Mouse (Mus musculus) 416B (cell line): ENCODE measurements around the gene Hddc3.
A peak's percentile ranks its signal among the peaks of the same experiment; 100 is the strongest.

Experiments
- DNase-seq: peaks from one replicate; pipeline ENCODE4 v3.0.0; 2011; ENCODE audit warnings: low read depth

Hddc3 gene

DNA sequence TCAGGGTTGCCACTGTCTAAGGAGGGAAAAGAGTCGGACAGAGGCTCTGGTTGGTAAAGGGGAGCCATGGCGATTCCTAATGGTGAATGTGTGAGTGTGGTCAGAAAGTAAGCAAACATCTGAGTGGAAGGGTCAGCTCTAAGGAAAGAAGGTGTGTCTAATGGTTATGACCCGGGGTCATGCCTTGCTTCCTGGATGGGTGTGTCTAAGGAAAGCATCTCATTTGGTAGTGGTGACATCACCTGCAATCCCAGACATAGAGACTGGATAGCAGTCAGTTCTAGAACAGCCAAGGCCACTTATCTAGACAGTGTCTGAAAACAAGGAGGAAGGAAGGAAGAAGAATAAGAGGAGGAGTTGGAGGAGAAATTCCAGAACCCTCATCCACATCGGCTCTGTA is 8.1 kb upstream of the Hddc3 start:
- DNase-seq: no peak

DNA sequence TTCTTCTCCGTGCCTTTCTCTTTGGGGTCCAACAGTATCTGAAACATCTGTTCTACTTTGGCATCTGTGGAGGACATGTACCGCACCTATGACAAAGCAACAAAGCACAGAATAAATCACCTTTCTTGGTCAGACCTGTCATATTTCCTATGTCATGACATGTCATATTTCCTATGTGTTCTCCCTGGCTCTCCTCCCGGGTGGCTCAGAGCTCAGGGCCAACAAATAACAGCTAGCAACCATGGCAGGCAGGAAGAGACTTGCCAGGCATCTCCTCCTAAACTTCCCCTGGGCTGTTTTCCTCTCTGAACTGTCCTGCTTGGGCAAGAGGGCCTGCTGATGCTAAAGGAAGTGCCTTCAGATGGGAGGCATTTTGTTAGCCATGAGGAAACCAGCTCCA is 6.0 kb upstream of the Hddc3 start:
- DNase-seq: no peak

DNA sequence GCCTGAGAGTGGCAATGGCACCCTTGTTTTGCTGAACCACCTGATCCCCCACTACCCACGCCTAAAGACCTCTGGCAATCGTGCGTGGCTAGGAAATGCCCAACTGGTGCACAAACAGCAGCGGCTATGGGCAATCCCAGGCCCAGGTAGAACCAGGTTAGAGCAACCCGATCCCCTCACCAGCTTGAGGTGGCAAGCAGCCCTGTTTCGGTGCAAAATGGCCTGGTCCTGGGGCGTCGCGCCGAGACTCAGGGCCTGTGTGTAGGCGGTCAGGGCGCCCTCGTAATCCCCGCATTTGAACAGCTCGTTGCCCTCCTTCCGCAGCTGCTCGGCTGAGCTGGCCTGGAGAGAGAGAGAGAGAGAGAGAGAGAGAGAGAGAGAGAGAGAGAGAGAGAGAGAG is 3.5 kb upstream of the Hddc3 start:
- DNase-seq: peak; percentile 33

DNA sequence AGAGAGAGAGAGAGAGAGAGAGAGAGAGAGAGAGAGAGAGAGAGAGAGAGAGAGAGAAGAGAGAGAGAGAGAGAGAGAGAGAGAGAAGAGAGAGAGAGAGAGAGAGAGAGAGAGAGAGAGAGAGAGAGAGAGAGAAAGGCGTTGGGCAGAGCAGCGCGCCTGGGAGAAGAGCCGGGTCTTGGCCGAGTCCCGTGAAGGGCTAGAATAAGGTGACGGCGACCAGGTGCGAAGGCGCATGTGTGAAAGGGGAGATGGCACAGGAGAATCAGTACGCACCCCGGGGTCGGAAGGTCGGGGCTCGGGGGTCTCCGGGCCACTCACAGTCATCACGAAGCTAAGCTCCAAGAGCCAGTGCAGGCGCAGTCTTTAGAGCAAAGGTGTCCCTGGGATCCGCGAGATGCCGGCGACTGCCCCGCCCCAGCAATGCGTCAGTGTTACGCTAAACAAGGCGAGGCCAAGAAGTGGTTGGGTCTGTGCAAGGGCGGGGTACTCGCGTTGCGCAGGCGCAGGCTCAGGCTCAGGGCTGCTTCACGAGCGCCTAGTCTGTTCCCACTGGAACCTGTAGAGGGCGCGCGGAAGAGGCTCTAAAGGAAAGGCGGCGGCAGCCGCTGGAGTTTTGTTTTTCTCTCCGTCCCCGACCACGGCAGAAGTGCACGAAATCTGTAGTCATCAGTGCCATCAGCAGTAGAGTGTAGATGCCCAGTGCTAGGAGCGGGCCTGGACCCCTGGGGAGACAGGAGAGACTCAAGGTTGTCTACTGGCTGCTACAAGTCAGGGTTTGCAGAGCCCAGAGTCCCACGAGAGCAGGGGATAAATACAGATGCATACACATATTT is 2.9 kb upstream of the Hddc3 start:
- peak; percentile 98 for DNase-seq

DNA sequence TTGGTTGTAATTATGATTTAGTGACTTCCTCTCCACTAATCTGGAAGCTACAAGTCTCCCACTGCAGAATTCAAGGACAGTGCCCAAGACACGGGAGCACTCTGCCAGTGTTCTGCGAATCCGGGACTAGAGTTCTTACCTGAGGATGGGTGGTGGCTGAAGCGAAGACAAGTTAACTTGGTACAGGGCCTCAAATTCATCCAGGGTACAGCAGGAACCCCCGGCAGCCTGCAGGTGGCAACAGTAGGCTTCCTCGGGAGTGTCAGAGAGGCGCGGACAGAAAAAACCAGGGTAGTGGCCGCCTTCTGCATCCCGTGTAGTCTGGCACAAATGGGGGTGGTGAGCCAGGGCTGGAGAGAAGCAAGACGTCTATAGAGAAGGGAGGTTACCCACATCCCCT is 2.1 kb upstream of the Hddc3 start, which contains the start of gene Unc45a:
Gene Unc45a, minus strand, starts transcription at position 213 of the 400 bp plus-strand sequence.
- DNase-seq: peak; percentile 88

DNA sequence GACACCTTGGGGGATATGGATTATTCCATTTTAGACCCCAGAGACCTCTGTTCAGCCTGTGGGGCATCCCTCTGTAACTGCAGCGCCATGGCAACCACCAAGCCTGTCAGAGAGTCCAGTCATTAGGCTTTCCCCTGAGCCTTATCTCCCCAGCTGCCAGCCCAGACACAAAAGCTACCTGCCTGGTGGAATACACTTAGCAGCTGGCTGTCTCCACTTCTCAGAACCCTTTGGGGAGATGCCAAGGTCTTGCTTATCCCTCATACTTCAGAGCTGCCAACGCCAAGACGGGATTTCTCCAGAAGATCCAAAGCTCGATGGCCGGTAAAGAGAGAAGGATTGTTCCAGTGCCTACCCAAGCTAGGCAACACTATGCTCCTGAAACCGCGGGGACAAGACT is 1.1 kb upstream of the Hddc3 start:
- DNase-seq: no peak

DNA sequence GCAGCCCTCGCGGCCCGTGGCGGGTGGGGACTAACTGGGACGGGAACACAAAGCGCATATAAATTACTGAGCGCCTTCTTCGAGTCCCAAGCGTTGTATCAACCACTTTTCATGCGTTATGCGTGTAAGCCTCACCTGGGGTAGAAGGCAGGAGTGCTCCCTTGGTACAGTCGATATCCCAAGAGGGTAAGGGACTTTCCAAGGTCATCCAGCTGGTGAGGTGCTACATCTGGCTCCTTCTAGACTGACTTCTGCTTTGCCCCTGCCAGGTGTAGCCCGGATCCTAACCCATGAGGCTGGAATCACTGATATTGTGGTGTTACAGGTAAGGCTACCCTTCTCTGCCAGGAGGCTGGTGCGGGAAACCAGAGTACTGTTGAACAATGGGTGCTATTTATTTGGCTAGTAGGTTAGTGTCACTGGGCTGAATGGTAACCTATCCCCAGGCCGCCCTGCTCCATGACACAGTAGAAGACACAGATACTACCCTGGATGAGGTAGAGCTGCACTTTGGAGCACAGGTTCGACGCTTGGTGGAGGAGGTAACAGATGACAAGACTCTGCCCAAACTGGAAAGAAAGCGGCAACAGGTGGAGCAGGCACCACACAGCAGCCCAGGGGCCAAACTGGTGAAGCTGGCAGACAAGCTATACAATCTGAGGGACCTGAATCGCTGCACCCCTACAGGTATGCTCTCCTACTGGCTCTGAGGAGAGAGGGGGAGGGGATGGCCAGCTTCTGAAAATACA is 540 bp downstream of the Hddc3 start:
- no peak for DNase-seq

DNA sequence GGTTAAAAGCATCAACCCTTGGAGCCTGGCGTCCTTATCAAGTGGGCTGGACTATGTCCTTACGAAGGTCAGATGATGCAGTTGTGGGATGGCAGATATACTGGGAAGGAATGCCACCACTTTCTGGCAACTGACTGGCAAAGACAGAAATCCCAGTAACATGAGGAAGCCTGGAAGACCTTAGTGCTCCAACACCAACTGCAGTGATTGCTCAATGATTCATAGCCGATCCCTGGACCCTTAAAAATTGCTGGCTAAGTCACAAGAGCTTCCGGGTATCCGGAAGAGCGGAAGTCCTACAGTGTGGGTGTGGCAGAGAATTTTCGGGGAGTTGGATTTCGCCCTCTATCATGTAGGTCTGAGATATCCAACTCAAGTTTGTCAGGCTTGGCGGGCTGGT is 3.3 kb downstream of the Hddc3 start:
- DNase-seq: no peak

DNA sequence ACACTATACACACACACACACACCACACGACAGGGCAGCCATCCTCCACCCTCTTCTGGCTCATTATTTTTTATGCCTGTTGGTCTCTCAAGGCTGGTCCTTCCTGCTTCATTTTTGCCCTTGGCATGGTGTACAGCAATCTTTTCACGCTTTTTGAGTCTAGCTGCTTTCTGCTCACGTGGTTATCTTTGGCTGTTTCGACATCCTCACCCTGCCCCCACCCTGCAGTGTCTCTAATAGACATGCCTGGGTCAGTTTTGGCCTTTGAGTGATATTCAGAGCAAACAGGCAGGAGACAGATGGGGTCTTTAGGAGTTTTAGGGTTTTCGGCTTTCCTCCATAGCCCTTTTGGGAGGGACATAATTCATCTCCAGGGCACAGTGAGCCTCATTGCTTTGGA is 3.9 kb downstream of the Hddc3 start:
- DNase-seq: peak; percentile 34

DNA sequence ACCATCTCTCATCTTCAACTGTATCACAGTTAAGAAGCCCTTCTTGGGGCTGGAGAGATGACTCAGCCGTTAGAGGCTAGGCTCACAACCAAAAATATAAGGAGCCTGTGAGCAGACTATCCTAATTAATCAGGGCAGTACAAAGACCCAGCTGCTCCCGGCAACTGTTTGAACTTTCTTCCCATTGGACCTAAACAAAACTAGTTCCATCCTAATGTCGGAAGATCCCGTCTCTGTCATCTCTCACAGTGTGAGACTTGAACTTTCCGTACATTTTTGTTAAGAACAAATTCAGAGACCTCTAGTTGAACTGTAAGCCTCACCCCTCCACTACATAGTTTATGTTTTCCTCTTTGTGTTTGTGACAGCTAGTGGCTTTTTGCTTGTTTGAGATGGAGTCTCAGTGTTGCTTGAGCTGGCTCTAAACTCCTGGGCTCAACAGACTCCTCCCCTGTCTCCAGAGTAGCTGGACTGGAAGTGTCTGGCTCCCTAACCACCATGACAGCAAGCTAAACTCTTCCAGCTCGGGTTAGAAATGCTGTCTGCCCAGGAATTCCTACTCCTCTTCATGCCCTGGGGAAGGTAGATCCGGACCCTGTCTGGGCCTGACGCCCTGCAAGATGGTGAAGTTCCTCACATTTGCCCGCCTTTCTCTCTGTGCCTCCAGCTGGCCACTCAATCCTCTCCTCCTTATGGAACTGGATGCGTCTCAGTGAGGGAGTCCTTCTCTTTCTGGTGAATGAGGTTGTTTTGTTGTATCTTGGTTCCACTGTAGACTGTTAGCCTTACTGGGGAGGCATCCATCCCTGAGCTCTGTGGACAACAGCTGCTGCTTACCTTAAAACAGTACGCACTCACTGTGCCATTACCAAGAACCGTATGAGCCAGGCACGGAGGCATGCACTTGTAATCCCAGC is 5.0 kb downstream of the Hddc3 start:
- DNase-seq: no peak

DNA sequence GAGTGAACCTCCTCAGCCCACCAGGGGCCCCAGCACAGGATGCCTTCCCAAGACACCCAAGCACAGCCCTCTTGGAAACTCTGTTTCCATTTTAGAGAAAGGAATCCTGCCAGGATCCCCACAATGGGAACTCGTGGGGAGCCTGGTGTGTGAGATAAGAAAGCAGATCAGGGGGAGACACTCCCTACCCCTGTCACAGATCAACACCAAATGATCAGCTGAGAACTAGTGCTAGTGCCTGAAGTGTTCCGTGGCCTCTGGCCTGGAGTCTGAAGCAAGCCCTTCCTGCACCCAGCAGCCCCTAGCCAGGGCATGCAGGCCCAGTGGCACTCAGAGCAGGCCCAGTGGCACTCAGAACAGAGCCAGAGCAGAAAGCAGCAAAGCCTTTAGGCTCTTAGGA is 7.9 kb downstream of the Hddc3 start:
- DNase-seq: no peak

DNA sequence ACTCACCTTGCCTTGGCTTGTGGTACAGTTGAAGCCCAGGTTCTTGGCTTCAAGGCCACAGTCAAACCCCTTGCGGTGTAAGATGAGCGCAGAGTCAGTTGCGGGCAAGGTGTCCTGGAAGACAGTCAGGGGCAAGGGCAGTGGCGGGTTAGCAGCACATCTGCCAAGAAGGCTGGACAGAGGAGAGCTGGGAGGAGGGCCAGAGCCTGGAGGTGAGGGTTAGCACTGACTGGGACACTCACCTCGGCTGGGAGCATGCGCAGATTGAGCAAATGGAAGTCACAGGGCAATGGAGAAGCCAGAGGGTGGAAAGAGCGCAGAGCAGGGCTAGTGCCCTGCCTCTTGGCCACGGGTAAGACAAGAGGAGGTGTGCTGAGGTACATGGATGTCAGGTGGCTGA is 10.0 kb downstream of the Hddc3 start:
- DNase-seq: no peak

DNA sequence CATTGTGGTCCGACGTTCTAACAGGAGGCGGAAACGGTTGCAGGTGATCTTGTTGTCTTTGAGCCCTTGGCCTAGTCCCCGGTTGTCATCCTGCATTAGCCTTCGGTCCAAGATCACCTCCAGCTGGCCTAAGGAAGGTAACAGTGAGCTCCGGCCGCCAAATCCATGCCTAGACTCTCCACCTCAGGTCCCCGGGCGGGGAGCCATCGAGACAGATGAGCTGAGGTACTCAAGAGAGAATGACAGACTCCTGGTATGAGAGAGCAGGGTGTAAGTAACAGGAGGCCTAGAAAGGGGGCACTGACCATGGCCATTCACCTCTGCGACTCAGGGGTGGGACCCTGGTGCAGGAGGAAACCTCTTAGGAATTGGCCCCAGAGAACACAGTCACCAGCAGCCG is 13.4 kb downstream of the Hddc3 start:
- no peak for DNase-seq

DNA sequence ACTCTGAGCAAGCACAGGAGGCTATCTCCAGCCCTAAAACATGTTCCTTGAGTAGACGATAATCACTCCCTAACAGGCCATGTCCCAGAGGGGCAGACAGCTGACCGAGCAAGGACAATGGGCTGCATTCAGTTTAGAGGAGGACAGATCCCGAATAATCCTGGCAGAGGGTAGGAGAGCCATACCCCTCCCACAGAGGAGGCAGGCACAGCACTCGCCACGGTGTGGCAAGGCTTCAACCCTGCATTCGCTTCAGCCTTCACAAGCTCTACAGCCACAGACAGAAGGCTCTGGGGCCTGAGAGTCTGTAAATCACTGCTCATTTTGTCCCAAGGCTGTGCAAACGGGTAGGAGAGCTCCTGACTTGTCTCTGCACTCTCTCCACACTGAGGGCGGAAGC is 14.3 kb downstream of the Hddc3 start:
- no peak for DNase-seq

DNA sequence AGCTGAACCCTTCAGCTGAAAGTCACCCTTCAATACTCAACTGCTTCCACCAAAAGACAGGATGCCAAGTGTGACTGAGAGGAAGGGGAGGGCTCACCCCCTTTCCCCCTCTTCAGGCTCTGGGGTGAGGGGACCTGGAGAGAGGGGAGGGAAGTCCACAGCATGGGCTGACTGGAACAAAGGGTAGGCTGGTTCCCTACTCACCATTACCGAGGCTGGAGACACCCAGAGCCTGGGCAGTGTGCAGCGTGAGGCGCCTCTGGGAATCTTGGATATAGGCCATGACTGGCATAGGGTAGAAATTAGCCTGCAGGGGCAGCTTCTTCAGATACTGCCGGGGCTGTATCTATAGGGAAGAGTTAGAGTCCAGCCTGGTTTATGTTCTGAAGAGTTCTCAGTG is 15.1 kb downstream of the Hddc3 start:
- DNase-seq: no peak

DNA sequence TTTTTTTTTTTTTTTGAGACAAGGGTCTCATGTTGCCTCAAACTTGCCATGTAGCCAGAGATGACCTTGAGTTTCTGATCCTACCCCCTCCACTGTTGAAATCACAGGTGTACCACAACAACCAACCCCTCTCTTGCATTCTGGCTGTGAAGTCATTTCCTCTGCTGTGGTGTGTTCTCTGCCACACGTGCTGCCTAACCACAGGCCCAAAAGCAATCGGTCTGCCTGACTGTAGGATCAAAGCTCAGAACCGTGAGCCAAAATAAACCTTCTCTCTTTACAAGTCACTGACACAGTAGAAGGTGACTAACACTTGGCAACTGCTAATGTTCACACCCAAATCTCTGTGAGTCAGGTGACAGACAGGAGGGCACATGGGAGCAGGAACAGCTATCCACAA is 17.5 kb downstream of the Hddc3 start:
- peak; percentile 77 for DNase-seq

DNA sequence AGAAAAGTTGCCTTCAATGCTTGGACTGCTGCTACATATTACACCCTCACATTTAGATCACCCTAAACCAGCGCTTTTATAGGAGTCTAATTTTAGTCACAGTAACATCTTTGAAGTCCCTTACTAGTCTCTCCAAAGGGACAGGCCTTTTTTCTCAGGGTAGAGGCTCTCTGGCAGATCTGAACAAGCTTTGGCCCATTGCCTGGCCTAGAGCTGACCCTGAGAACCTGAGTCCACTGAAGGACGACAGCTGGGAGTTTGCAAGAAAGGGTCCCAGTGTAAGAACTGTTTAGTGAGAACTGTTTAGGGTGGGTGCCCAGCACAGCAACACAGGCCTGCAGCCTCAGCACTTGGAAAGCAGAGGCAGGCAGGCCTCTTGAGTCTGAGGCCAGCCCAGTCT is 22.9 kb downstream of the Hddc3 start:
- no peak for DNase-seq

DNA sequence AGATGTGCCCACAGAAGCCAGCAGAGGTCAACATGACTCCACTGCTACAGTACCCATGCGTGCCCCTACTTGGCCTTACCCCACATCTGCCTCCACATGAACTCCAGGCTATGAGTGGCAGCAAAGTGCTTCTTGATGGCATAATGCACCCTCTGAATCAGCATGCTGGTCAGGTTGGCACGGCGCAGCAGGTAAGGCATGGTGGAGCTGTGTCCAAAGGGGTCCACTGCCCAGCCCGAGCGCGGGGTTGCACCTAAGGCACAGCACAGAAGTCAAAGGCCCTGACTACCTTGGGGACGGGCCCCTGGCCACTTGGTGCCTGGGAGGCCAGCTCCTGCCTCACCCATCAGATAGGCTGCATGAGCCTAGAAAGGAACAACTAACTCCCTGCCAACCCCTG is 24.3 kb downstream of the Hddc3 start:
- DNase-seq: no peak

DNA sequence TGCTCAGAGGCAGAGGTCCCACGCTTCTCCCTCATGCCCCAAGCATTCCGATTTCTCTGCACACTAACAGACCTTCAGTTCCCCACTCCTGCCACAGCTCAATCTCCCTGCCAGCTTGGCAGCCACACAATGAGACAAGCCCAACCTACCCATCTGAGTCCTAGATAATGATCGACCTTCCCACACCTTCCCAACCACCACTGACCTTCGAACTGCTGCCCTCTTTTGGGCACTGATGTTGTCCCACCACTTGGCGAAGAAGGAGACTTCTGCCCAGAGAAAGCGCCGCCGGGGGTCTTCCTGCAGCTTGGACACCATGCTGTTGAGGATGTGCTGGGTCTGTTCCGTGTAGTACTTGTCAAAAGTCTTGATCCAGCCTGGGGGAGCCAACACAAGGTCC is 25.1 kb downstream of the Hddc3 start:
- no peak for DNase-seq

DNA sequence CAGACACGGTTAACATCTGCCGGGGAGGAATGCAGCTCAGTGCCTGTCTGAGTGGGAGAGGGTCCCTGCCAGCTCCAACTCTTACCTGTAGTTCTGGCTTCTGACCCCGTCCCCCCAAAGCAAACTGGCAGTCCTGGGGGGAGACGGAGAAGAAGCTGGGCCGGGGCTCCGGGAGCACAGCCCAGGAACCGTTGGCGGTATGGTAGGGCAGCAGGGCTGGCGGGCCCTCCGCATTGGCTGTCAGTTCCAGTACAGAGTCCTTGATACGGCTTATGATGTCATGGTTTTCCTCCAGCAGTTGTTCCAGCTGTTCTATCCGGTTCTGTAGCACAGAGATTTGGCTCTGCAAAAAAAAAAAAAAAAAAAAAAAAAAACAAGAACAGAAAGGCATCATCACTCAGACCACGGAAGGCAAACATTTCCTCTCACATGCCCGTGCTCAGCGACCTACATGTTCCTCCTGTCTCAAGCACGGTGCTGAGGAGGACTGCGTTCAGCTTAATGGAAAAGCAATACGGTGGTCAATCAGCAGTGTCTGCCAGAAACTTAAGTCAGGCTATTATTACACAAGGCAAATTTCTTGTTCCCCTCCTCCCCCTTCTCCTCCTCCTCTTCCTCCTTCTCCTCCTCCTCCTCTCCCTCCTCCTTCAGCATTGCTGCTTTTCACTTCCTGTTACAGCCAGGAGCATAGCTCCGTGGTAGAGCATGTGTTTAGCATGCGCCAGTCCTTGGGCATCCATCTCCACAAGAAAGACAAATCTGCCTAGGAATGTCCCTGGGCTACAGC is 25.9 kb downstream of the Hddc3 start:
- DNase-seq: peak; percentile 83

DNA sequence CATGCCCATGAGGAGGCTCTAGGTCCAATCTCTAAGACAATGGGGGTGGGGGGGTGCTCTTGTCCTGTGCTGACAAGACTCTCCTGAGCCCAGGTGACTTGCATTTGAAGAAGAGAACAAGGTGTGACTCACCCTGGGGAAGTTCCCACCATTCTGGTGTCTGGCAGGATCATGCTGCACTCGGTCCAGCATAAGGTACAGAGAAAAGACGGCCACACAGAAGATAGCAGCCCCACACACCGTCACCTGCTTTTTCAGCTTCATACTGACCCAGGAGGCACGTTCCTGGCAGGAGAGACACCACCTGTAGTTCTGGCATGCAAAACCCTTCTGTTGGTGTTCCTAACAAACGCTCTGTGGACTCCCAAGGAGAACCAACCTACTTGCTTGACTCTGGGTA is 26.6 kb downstream of the Hddc3 start:
- no peak for DNase-seq

DNA sequence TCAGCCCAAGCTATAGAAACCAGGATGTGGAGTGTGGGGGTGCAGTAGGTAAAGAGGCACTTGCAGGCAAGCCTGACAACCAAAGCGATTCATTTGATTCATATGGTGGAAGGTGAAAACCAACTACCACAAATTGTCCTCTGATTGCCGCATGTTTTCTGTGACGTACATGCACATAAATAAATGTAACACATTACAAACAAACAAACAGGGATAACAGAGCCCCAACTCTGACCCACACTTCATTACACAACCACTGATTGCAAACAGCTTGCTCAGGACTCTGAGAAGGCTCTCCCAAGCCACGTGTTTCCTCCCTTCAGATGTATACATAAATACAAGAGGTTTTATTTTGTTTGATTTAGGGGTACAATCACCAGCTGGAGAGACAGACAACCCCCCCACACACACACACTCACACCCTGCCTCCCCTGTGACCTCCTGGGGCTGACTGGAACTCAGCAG is 27.1 kb downstream of the Hddc3 start:
- peak; percentile 72 for DNase-seq
